Mouse (Mus musculus) liver, postnatal 0 days (tissue): ENCODE results near the gene Gm20388.

Experiments
- CTCF ChIP-seq: sonication (generic); IDR thresholded peaks from 2 replicates; pipeline ENCODE4 v1.5.1; 2016; ENCODE audit warnings: antibody characterized with exemption, low read depth
- EP300 ChIP-seq: IDR thresholded peaks from 2 replicates; pipeline ENCODE4 v1.6.1; 2016; ENCODE audit warnings: antibody characterized with exemption, low read depth, mild to moderate bottlenecking

DNA sequence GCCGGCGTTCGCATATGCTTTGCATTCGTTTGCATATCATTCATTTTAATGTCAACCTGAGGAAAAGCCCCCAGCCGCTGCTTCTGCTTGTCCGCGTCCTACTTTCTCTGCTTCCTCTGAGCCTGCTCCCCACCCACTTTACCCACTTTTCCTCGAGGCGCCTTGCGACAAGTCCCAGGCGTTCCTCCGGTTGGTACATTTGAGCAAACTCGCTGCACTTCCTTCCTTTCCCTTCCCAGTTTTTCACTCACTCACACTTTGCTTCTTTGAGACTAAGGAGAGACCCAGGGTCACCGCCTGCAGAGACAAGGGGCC, 2768.2 kb downstream of the Gm20388 start:
- TF ChIP-seq CTCF (no peak), EP300 (no peak)
